Mouse (Mus musculus) erythroblast, embryonic 14.5 days (primary cell): Measurements from ENCODE around the gene B4galt5.

ENCODE experiments used
- GATA1 ChIP-seq: IDR thresholded peaks from 2 replicates; pipeline ENCODE4 v1.6.1; 2012; ENCODE audit warnings: low read length, inconsistent platforms, mixed read lengths
- TAL1 ChIP-seq: IDR thresholded peaks from 3 replicates; pipeline ENCODE4 v1.6.1; 2012; ENCODE audit warnings: low read length, inconsistent platforms, mixed read lengths

DNA sequence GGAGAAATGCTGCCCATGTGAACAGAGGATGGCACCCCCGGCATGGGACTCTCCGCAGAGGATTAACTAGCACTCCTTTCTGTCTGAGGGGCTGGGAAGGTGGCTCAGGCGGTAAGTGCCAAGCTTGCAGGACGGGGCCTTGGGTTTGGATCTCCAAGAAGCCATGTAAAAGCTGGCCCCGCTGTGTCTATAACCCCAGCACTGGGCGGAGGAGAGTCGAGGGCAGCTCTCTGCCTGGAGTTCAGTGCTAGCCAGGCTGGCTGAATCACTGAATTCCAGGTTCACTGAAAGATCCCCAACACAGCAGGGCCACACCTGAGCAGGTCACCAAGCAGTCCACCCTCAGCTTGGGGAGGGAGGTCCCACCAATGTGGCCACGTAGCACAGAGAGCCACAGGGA is 45.8 kb downstream of the B4galt5 start:
- TF ChIP-seq GATA1 (no peak), TAL1 (no peak)
